In genomic region chr9:4283850-4284249, GRCm38 (mm10) we compare ENCODE assay signal across 26 mouse cellular contexts. TPM values are rescaled to one million over a fixed set of nuclear protein-coding genes. Genes with fewer than 3 reads are reported as not detected.
DNase-seq lines count a peak whose midpoint lies in the region; ATAC-seq and TF ChIP-seq lines count a peak whose summit lies in the region.
"Had no signal": no experiment of that assay in that cellular context is flagged by ENCODE, and none has a peak within 500 bp of the region (broad histone marks: within the 10 kb centered on the region; RNA-seq: fewer than 3 reads in every experiment).

No protein-coding gene starts in this region.

- ATAC-seq in forebrain, embryonic 11.5 days (replicated peaks; ENCODE audit: low FRiP score), result peak; percentile 53; the same call in 1 of the 2 replicates
- ATAC-seq in forebrain, postnatal 0 days, result no peak
- ATAC-seq in hindbrain, embryonic 16.5 days, result peak; percentile 20; the same call in 1 of the 2 replicates
- ATAC-seq in hindbrain, postnatal 0 days, result no peak
- 0 out of 2 replicates have a peak, but pooled peaks have one; percentile 34 for ATAC-seq in midbrain, embryonic 14.5 days (ENCODE audit: low FRiP score, low TSS enrichment)
- ATAC-seq in midbrain, embryonic 11.5 days (ENCODE audit: low FRiP score), result no peak
- ATAC-seq: intestine, embryonic 16.5 days had no signal

- 6% methylated on average over 3 of the region's 3 CpGs for WGBS in forebrain, embryonic 11.5 days
- 5% methylated on average over 3 of the region's 3 CpGs for WGBS in forebrain, postnatal 0 days
- 8% methylated on average over 3 of the region's 3 CpGs for WGBS in hindbrain, embryonic 16.5 days
- WGBS in hindbrain, postnatal 0 days, result 6% methylated on average over 3 of the region's 3 CpGs
- WGBS in midbrain, embryonic 14.5 days, result 6% methylated on average over 3 of the region's 3 CpGs
- WGBS in midbrain, embryonic 11.5 days, result 4% methylated on average over 3 of the region's 3 CpGs

- no peaks in the 10 kb centered on the region for H3K4me1 ChIP-seq in forebrain, embryonic 11.5 days (replicated peaks; ENCODE audit: control insufficient read depth, insufficient read depth, low read length)
- H3K4me1 ChIP-seq in forebrain, postnatal 0 days (ENCODE audit: insufficient read depth), result no peaks in the 10 kb centered on the region
- no peaks in the 10 kb centered on the region for H3K4me1 ChIP-seq in hindbrain, embryonic 16.5 days (ENCODE audit: control insufficient read depth, insufficient read depth, low read depth, low read length)
- H3K4me1 ChIP-seq in hindbrain, postnatal 0 days (ENCODE audit: insufficient read depth, low read length), result no peaks in the 10 kb centered on the region
- H3K4me1 ChIP-seq in midbrain, embryonic 14.5 days (ENCODE audit: control insufficient read depth, insufficient read depth, low read length), result no peaks in the 10 kb centered on the region
- no peaks in the 10 kb centered on the region for H3K4me1 ChIP-seq in midbrain, embryonic 11.5 days (ENCODE audit: control insufficient read depth, insufficient read depth, low read length)
- H3K4me1 ChIP-seq: heart, embryonic 12.5 days; megakaryocyte, embryonic 14.5 days; neural tube, embryonic 15.5 days; stomach, embryonic 15.5 days had no signal

- no peak overlapping the region for H3K4me2 ChIP-seq in forebrain, embryonic 11.5 days (ENCODE audit: low read depth, low read length, severe bottlenecking)
- H3K4me2 ChIP-seq in forebrain, postnatal 0 days (ENCODE audit: low read depth), result no peak overlapping the region
- no peak overlapping the region for H3K4me2 ChIP-seq in hindbrain, embryonic 16.5 days (ENCODE audit: low read length)
- H3K4me2 ChIP-seq in hindbrain, postnatal 0 days (ENCODE audit: low read depth, low read length), result no peak overlapping the region
- H3K4me2 ChIP-seq in midbrain, embryonic 14.5 days (ENCODE audit: low read length), result no peak overlapping the region
- H3K4me2 ChIP-seq in midbrain, embryonic 11.5 days, result no peak overlapping the region
- H3K4me2 ChIP-seq: heart, embryonic 12.5 days; neural tube, embryonic 15.5 days; stomach, embryonic 15.5 days had no signal

- H3K36me3 ChIP-seq in forebrain, embryonic 11.5 days (ENCODE audit: control insufficient read depth, insufficient read depth, low read length), result no peaks in the 10 kb centered on the region
- no peaks in the 10 kb centered on the region for H3K36me3 ChIP-seq in forebrain, postnatal 0 days (ENCODE audit: insufficient read depth)
- peaks cover 3% of the 10 kb centered on the region; the same call in 1 of the 2 replicates for H3K36me3 ChIP-seq in hindbrain, embryonic 16.5 days (ENCODE audit: control insufficient read depth, insufficient read depth, low read length)
- no peaks in the 10 kb centered on the region for H3K36me3 ChIP-seq in hindbrain, postnatal 0 days (ENCODE audit: insufficient read depth, low read length)
- H3K36me3 ChIP-seq in midbrain, embryonic 14.5 days (ENCODE audit: control insufficient read depth, insufficient read depth, low read length), result no peaks in the 10 kb centered on the region
- H3K36me3 ChIP-seq in midbrain, embryonic 11.5 days (ENCODE audit: control insufficient read depth, insufficient read depth, low read length), result no peaks in the 10 kb centered on the region
- H3K36me3 ChIP-seq: stomach, embryonic 15.5 days had no signal

- no peaks in the 10 kb centered on the region for H3K27me3 ChIP-seq in forebrain, embryonic 11.5 days (ENCODE audit: control insufficient read depth, insufficient read depth, low read length)
- H3K27me3 ChIP-seq in forebrain, postnatal 0 days (ENCODE audit: insufficient read depth, low read length), result no peaks in the 10 kb centered on the region
- H3K27me3 ChIP-seq in hindbrain, embryonic 16.5 days (replicated peaks; ENCODE audit: control insufficient read depth, insufficient read depth, low read length), result no peaks in the 10 kb centered on the region
- no peaks in the 10 kb centered on the region for H3K27me3 ChIP-seq in hindbrain, postnatal 0 days (ENCODE audit: insufficient read depth, low read length)
- no peaks in the 10 kb centered on the region for H3K27me3 ChIP-seq in midbrain, embryonic 14.5 days (ENCODE audit: control insufficient read depth, insufficient read depth, low read length)
- no peaks in the 10 kb centered on the region for H3K27me3 ChIP-seq in midbrain, embryonic 11.5 days (ENCODE audit: control insufficient read depth, insufficient read depth, low read length)
- H3K27me3 ChIP-seq: CH12.LX; heart, embryonic 12.5 days; megakaryocyte, embryonic 14.5 days; neural tube, embryonic 15.5 days; stomach, embryonic 15.5 days had no signal

- H3K9ac ChIP-seq in forebrain, embryonic 11.5 days (ENCODE audit: low read length), result no peak overlapping the region
- H3K9ac ChIP-seq in forebrain, postnatal 0 days, result no peak overlapping the region
- no peak overlapping the region for H3K9ac ChIP-seq in hindbrain, embryonic 16.5 days (ENCODE audit: low read depth, low read length)
- no peak overlapping the region for H3K9ac ChIP-seq in hindbrain, postnatal 0 days (replicated peaks; ENCODE audit: low read length)
- H3K9ac ChIP-seq in midbrain, embryonic 14.5 days (replicated peaks; ENCODE audit: low read length), result no peak overlapping the region
- H3K9ac ChIP-seq in midbrain, embryonic 11.5 days (ENCODE audit: low read length), result no peak overlapping the region
- H3K9ac ChIP-seq: heart, embryonic 12.5 days; neural tube, embryonic 15.5 days; stomach, embryonic 15.5 days had no signal

- no peak overlapping the region for H3K27ac ChIP-seq in forebrain, embryonic 11.5 days (ENCODE audit: low read depth, low read length)
- H3K27ac ChIP-seq in forebrain, postnatal 0 days (ENCODE audit: low read depth, low read length), result no peak overlapping the region
- no peak overlapping the region for H3K27ac ChIP-seq in hindbrain, embryonic 16.5 days (ENCODE audit: low read depth, low read length)
- no peak overlapping the region for H3K27ac ChIP-seq in hindbrain, postnatal 0 days
- H3K27ac ChIP-seq in midbrain, embryonic 14.5 days (replicated peaks; ENCODE audit: low read depth, low read length), result no peak overlapping the region
- no peak overlapping the region for H3K27ac ChIP-seq in midbrain, embryonic 11.5 days (ENCODE audit: low read depth, low read length)
- H3K27ac ChIP-seq: neural tube, embryonic 15.5 days; stomach, embryonic 15.5 days had no signal

- TF ChIP-seq CTCF in forebrain, postnatal 0 days (IDR thresholded peaks at IDR 0.05; ENCODE audit: low read depth), result no peak
- no peak for TF ChIP-seq CTCF in hindbrain, postnatal 0 days (IDR thresholded peaks at IDR 0.05; ENCODE audit: low read depth)

- H3K4me3 ChIP-seq in forebrain, embryonic 11.5 days (ENCODE audit: low read depth, low read length), result no peak overlapping the region
- H3K4me3 ChIP-seq in forebrain, postnatal 0 days (ENCODE audit: low read depth, low read length), result no peak overlapping the region
- no peak overlapping the region for H3K4me3 ChIP-seq in hindbrain, embryonic 16.5 days (ENCODE audit: low read length)
- H3K4me3 ChIP-seq in hindbrain, postnatal 0 days (ENCODE audit: low read length), result no peak overlapping the region
- H3K4me3 ChIP-seq in midbrain, embryonic 14.5 days (replicated peaks; ENCODE audit: low read depth, low read length), result no peak overlapping the region
- no peak overlapping the region for H3K4me3 ChIP-seq in midbrain, embryonic 11.5 days (ENCODE audit: low read depth, low read length)
- H3K4me3 ChIP-seq: heart, embryonic 12.5 days; megakaryocyte, embryonic 14.5 days; neural tube, embryonic 15.5 days; stomach, embryonic 15.5 days had no signal

- DNase-seq in forebrain, embryonic 11.5 days (ENCODE audit: low spot score), result no peak
- DNase-seq in forebrain, postnatal 0 days, result no peak
- no peak for DNase-seq in hindbrain, postnatal 0 days (ENCODE audit: low spot score)
- no peak for DNase-seq in midbrain, embryonic 14.5 days
- DNase-seq in midbrain, embryonic 11.5 days (ENCODE audit: low spot score, missing footprints), result no peak
- peak; percentile 95 for DNase-seq in ZHBTc4 (ENCODE audit: low read depth, low spot score)
- no peak for DNase-seq in spleen, adult 12 weeks (ENCODE audit: low spot score)
- DNase-seq: adrenal gland, postnatal 10 days; cerebellum, adult 11 months; cerebellum, adult 9-10 months; cerebellum, postnatal 36 days; gastrocnemius, postnatal 25 days; heart, adult 11 months; kidney, adult 9 months; kidney, postnatal 14 days; layer of hippocampus, adult 9-11 months; lung, postnatal 36 days; retina, postnatal 1 day; right cerebral cortex, postnatal 14 days had no signal

- H3K9me3 ChIP-seq in forebrain, embryonic 11.5 days (ENCODE audit: control insufficient read depth, low read length), result no peaks in the 10 kb centered on the region
- no peaks in the 10 kb centered on the region for H3K9me3 ChIP-seq in forebrain, postnatal 0 days (ENCODE audit: low read length)
- no peaks in the 10 kb centered on the region for H3K9me3 ChIP-seq in hindbrain, embryonic 16.5 days (ENCODE audit: control insufficient read depth, low read length)
- no peaks in the 10 kb centered on the region for H3K9me3 ChIP-seq in hindbrain, postnatal 0 days (ENCODE audit: low read length)
- H3K9me3 ChIP-seq in midbrain, embryonic 14.5 days (ENCODE audit: control insufficient read depth, low read length), result no peaks in the 10 kb centered on the region
- H3K9me3 ChIP-seq in midbrain, embryonic 11.5 days (ENCODE audit: control insufficient read depth, low read length), result no peaks in the 10 kb centered on the region
- H3K9me3 ChIP-seq: heart, embryonic 12.5 days; megakaryocyte, embryonic 14.5 days; neural tube, embryonic 15.5 days; stomach, embryonic 15.5 days had no signal

RNA-seq across cellular contexts. Expression of gene Aasdhppt, which starts 25.4 kb away (rescaled TPM):
- polyA plus RNA-seq in forebrain, embryonic 11.5 days (2014; fragmentation: Nextera tagmentation; extraction: Ambion mirVana), result 29.8 and 35.7 TPM in 2 replicates
- 33.4 and 34.2 TPM in 2 replicates for total RNA-seq in forebrain, postnatal 0 days (2014; rRNA removed)
- 29.3 and 32.7 TPM in 2 replicates for polyA plus RNA-seq in forebrain, postnatal 0 days (2015; fragmentation: Nextera tagmentation; extraction: Ambion mirVana)
- polyA plus RNA-seq in hindbrain, embryonic 16.5 days (2015; fragmentation: Nextera tagmentation; extraction: Ambion mirVana), result 33.5 and 33.6 TPM in 2 replicates
- total RNA-seq in hindbrain, postnatal 0 days (2014; rRNA removed), result 20.9 and 21.9 TPM in 2 replicates
- polyA plus RNA-seq in hindbrain, postnatal 0 days (2015; fragmentation: Nextera tagmentation; extraction: Ambion mirVana), result 29.2 and 30.9 TPM in 2 replicates
- polyA plus RNA-seq in midbrain, embryonic 14.5 days (2014; fragmentation: Nextera tagmentation; extraction: Ambion mirVana), result 36.0 and 38.0 TPM in 2 replicates
- 38.0 and 40.6 TPM in 2 replicates for polyA plus RNA-seq in midbrain, embryonic 11.5 days (2014; fragmentation: Nextera tagmentation; extraction: Ambion mirVana)

RNA-seq across cellular contexts. Expression of gene Kbtbd3, which starts 25.8 kb away (rescaled TPM):
- 7.7 and 8.3 TPM in 2 replicates for polyA plus RNA-seq in forebrain, embryonic 11.5 days (2014; fragmentation: Nextera tagmentation; extraction: Ambion mirVana)
- total RNA-seq in forebrain, postnatal 0 days (2014; rRNA removed), result 10.3 and 11.3 TPM in 2 replicates
- polyA plus RNA-seq in forebrain, postnatal 0 days (2015; fragmentation: Nextera tagmentation; extraction: Ambion mirVana), result 7.0 and 8.4 TPM in 2 replicates
- 12.2 and 12.9 TPM in 2 replicates for polyA plus RNA-seq in hindbrain, embryonic 16.5 days (2015; fragmentation: Nextera tagmentation; extraction: Ambion mirVana)
- total RNA-seq in hindbrain, postnatal 0 days (2014; rRNA removed), result 9.3 and 11.4 TPM in 2 replicates
- polyA plus RNA-seq in hindbrain, postnatal 0 days (2015; fragmentation: Nextera tagmentation; extraction: Ambion mirVana), result 10.5 and 11.2 TPM in 2 replicates
- polyA plus RNA-seq in midbrain, embryonic 14.5 days (2014; fragmentation: Nextera tagmentation; extraction: Ambion mirVana), result 10.1 and 11.3 TPM in 2 replicates
- 8.1 and 8.3 TPM in 2 replicates for polyA plus RNA-seq in midbrain, embryonic 11.5 days (2014; fragmentation: Nextera tagmentation; extraction: Ambion mirVana)

Comparison
In these comparisons a context has a peak if more than half of its experiments do, and no peak if none do; other contexts are left out.
1. ATAC-seq: peak in forebrain, embryonic 11.5 days (single experiment), hindbrain, embryonic 16.5 days (single experiment) and midbrain, embryonic 14.5 days (single experiment); none in forebrain, postnatal 0 days (single experiment), hindbrain, postnatal 0 days (single experiment) and midbrain, embryonic 11.5 days (single experiment).